Mouse (Mus musculus): ENCODE measurements around the gene 4933427I04Rik. TPM values are rescaled to one million over a fixed set of nuclear protein-coding genes. Genes with fewer than 3 reads are reported as not detected.

Gene 4933427I04Rik
- total and polyA plus RNA-seq, 3 experiments, result not detected

DNA sequence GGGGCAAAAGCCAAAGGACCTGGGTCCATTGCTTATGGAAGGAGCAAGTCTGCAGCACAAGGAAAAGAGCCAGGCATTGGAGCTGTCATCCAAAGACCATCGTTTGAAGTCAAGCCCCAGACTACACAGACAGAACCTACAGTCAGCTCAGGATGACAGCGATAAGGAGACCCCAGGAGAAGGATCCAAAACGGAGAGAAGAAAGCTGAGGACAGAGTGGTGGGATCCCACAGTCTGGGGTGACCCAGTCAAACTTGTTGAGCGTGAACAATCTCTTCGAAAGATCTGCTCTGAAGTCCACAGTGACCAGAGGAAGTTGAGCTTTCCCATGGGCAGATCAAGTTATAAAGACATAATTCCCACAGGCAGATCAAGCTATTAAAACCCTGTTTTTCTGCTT, 1.1 kb downstream of the 4933427I04Rik start:
- Histone ChIP-seq H3K4me2 (ENCODE audit: insufficient read depth, low read depth, poor library complexity, severe bottlenecking) (no peak overlapping the region), H3K27me3 (replicated peaks) (peaks cover 32% of the 10 kb centered on the region), H3K27ac (ENCODE audit: insufficient read depth, low read depth) (no peak overlapping the region), H3K4me3 (replicated peaks in 1 of 3; ENCODE audit: low read depth in 2 of 3, low read length in 2 of 3, poor library complexity in 1 of 3) (no peak overlapping the region), H3K79me2 (replicated peaks; ENCODE audit: control insufficient read depth, extremely low read depth, insufficient read depth, poor library complexity, severe bottlenecking) (no peaks in the 10 kb centered on the region), H3K9me3 (replicated peaks; ENCODE audit: low read length) (peaks cover 2% of the 10 kb centered on the region), H3K36me3 (replicated peaks in 1 of 2; ENCODE audit: control insufficient read depth in 1 of 2, insufficient read depth in 1 of 2, low read length in 1 of 2) (no peaks in the 10 kb centered on the region), H3K4me1 (ENCODE audit: control insufficient read depth in 1 of 2, insufficient read depth in 2 of 2) (no peaks in the 10 kb centered on the region), H3K9ac (ENCODE audit: insufficient read depth, low read depth) (no peak overlapping the region)
- TF ChIP-seq MYC (IDR thresholded peaks at IDR 0.05; ENCODE audit: low read depth, low read length) (no peak), MAX (IDR thresholded peaks at IDR 0.05; ENCODE audit: low read length) (no peak), TCF12 (IDR thresholded peaks at IDR 0.05; ENCODE audit: low read depth, low read length) (no peak), ETS1 (conservative IDR thresholded peaks at IDR 0.05; ENCODE audit: low read depth, low read length) (no peak), POLR2A (IDR thresholded peaks at IDR 0.05; ENCODE audit: low read depth, low read length) (no peak), MAFK (IDR thresholded peaks at IDR 0.05; ENCODE audit: insufficient replicate concordance, low read length) (no peak), UBTF (IDR thresholded peaks at IDR 0.05; ENCODE audit: low read depth, low read length) (no peak), GABPA (IDR thresholded peaks at IDR 0.05; ENCODE audit: insufficient replicate concordance, low read depth, low read length) (no peak), HCFC1 (IDR thresholded peaks at IDR 0.05; ENCODE audit: low read depth, low read length) (no peak), USF2 (conservative IDR thresholded peaks at IDR 0.05; ENCODE audit: low read depth, low read length) (no peak), MAZ (IDR thresholded peaks at IDR 0.05; ENCODE audit: low read depth, low read length) (no peak), TBP (conservative IDR thresholded peaks at IDR 0.05; ENCODE audit: low read depth, low read length) (no peak), SMC3 (IDR thresholded peaks at IDR 0.05; ENCODE audit: low read depth, low read length) (no peak), ELF1 (IDR thresholded peaks at IDR 0.05; ENCODE audit: low read depth, low read length) (no peak), CTCF (conservative IDR thresholded peaks at IDR 0.05 in 1 of 2, IDR thresholded peaks at IDR 0.05 in 1 of 2; ENCODE audit: low read depth in 2 of 2, low read length in 2 of 2) (no peak), NRF1 (IDR thresholded peaks at IDR 0.05; ENCODE audit: low read depth, low read length) (no peak)
- in situ Hi-C loops (cut with MboI; ENCODE audit: low pct_ligation_motif_present, low pct_unique_long_range_greater_than_20kb, low sequenced_read_pairs) (no loop called here), dilution Hi-C loops (cut with MboI; ENCODE audit: extremely low pct_ligation_motif_present, extremely low pct_unique_long_range_greater_than_20kb, low sequenced_read_pairs) (no loop called here)
- DNase-seq (ENCODE audit: extremely low read depth), result no peak

DNA sequence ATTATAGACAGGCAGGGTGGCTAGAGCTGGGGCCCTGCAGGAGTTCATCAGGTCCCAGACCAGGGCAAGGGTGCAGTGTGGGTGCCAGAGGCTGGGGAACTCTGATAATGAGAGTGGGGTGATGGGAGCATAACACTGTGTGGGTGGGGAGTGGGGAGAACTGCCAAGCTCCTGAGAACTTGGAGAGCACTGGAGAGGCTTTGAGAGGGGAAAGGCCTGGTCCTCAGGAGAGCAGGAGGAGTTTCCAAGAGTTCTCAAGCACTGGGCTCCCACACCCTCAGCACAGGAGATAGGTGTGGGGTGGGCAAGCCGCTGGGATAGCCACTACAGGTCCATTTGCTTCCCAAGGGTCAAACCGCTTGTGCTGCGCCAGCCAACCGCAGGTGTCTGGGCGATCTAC, 34.2 kb downstream of the 4933427I04Rik start:
- no peaks in the 10 kb centered on the region for H3K4me1 ChIP-seq (ENCODE audit: control insufficient read depth in 1 of 2, insufficient read depth in 2 of 2)
- dilution Hi-C loops (cut with MboI; ENCODE audit: extremely low pct_ligation_motif_present, extremely low pct_unique_long_range_greater_than_20kb, low sequenced_read_pairs) (no loop called here), in situ Hi-C loops (cut with MboI; ENCODE audit: low pct_ligation_motif_present, low pct_unique_long_range_greater_than_20kb, low sequenced_read_pairs) (no loop called here)
- H3K9ac ChIP-seq (ENCODE audit: insufficient read depth, low read depth), result no peak overlapping the region
- no peak for DNase-seq (ENCODE audit: extremely low read depth)
- no peaks in the 10 kb centered on the region for H3K36me3 ChIP-seq (replicated peaks in 1 of 2; ENCODE audit: control insufficient read depth in 1 of 2, insufficient read depth in 1 of 2, low read length in 1 of 2)
- H3K4me2 ChIP-seq (ENCODE audit: insufficient read depth, low read depth, poor library complexity, severe bottlenecking), result no peak overlapping the region
- TF ChIP-seq UBTF (IDR thresholded peaks at IDR 0.05; ENCODE audit: low read depth, low read length), result no peak
- TF ChIP-seq USF2 (conservative IDR thresholded peaks at IDR 0.05; ENCODE audit: low read depth, low read length), result no peak
- TF ChIP-seq ETS1 (conservative IDR thresholded peaks at IDR 0.05; ENCODE audit: low read depth, low read length), result no peak
- TF ChIP-seq MXI1 (IDR thresholded peaks at IDR 0.05; ENCODE audit: low read depth, low read length), result no peak
- TF ChIP-seq MAZ (IDR thresholded peaks at IDR 0.05; ENCODE audit: low read depth, low read length), result no peak
- no peak for TF ChIP-seq GABPA (IDR thresholded peaks at IDR 0.05; ENCODE audit: insufficient replicate concordance, low read depth, low read length)
- no peak for TF ChIP-seq CHD1 (IDR thresholded peaks at IDR 0.05; ENCODE audit: low read depth, low read length)
- no peak for TF ChIP-seq E2F4 (IDR thresholded peaks at IDR 0.05; ENCODE audit: insufficient replicate concordance, low read depth, low read length)
- TF ChIP-seq EP300 (IDR thresholded peaks at IDR 0.05; ENCODE audit: low read length), result no peak
- no peak for TF ChIP-seq TCF12 (IDR thresholded peaks at IDR 0.05; ENCODE audit: low read depth, low read length)
- TF ChIP-seq ELF1 (IDR thresholded peaks at IDR 0.05; ENCODE audit: low read depth, low read length), result no peak
- no peak for TF ChIP-seq MEF2A (IDR thresholded peaks at IDR 0.05; ENCODE audit: borderline replicate concordance, low read depth, low read length)
- no peak for TF ChIP-seq TBP (conservative IDR thresholded peaks at IDR 0.05; ENCODE audit: low read depth, low read length)
- no peak for TF ChIP-seq MAFK (IDR thresholded peaks at IDR 0.05; ENCODE audit: insufficient replicate concordance, low read length)
- no peak for TF ChIP-seq RCOR1 (conservative IDR thresholded peaks at IDR 0.05; ENCODE audit: low read depth, low read length)
- no peak for TF ChIP-seq MAX (IDR thresholded peaks at IDR 0.05; ENCODE audit: low read length)
- TF ChIP-seq IRF4 (IDR thresholded peaks at IDR 0.05; ENCODE audit: low read depth, low read length), result no peak
- no peak for TF ChIP-seq KAT2A (IDR thresholded peaks at IDR 0.05; ENCODE audit: insufficient replicate concordance, low read length)
- TF ChIP-seq NRF1 (IDR thresholded peaks at IDR 0.05; ENCODE audit: low read depth, low read length), result no peak
- no peak overlapping the region for H3K27ac ChIP-seq (ENCODE audit: insufficient read depth, low read depth)
- no peaks in the 10 kb centered on the region for H3K79me2 ChIP-seq (replicated peaks; ENCODE audit: control insufficient read depth, extremely low read depth, insufficient read depth, poor library complexity, severe bottlenecking)
- H3K4me3 ChIP-seq (replicated peaks in 1 of 3; ENCODE audit: low read depth in 2 of 3, low read length in 2 of 3, poor library complexity in 1 of 3), result no peak overlapping the region
- peaks cover 11% of the 10 kb centered on the region for H3K27me3 ChIP-seq (replicated peaks)
- no peaks in the 10 kb centered on the region for H3K9me3 ChIP-seq (replicated peaks; ENCODE audit: low read length)
